ENCODE assay signal across 25 mouse cellular contexts in the genomic region with DNA sequence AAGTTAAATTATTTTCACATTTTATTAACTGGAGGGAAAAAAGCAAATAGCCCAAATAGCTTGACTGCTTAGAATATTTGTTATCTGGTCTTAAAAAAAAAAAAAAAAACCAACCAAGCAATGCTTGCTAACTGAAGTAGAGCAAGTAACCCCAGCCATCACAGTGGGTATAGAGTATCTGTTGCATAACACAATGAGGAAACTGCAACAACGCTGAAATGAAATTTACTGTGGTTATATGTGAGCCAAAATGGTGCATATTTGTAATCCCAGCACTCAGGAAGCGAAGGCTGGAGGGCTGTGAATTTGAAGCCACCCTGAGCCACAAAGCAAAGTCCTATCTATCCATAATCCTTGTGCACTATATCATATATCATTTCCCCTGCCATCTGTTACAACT. TPM values are rescaled to one million over a fixed set of nuclear protein-coding genes. Genes with fewer than 3 reads are reported as not detected.
DNase-seq lines count a peak whose midpoint lies in the region; ATAC-seq and TF ChIP-seq lines count a peak whose summit lies in the region.
"Had no signal": no experiment of that assay in that cellular context is flagged by ENCODE, and none has a peak within 500 bp of the region (broad histone marks: within the 10 kb centered on the region; RNA-seq: fewer than 3 reads in every experiment).

No protein-coding gene starts in this region.

- H3K36me3 ChIP-seq in lung, postnatal 0 days (ENCODE audit: insufficient read depth, low read length) = peaks cover 7% of the 10 kb centered on the region; the same call in 1 of the 2 replicates

- H3K27ac ChIP-seq in lung, postnatal 0 days (ENCODE audit: low read length) = no peak overlapping the region
- H3K27ac ChIP-seq: embryonic facial prominence, embryonic 13.5 days; heart, embryonic 15.5 days; hindbrain, embryonic 14.5 days; hindbrain, postnatal 0 days had no signal

- TF ChIP-seq CTCF in lung, postnatal 0 days (IDR thresholded peaks at IDR 0.05) = no peak

- H3K4me3 ChIP-seq in lung, postnatal 0 days (ENCODE audit: low read depth, low read length) = no peak overlapping the region
- H3K4me3 ChIP-seq: embryonic facial prominence, embryonic 13.5 days; gastrocnemius, adult 2 months; heart, embryonic 12.5 days; heart, embryonic 15.5 days had no signal

- TF ChIP-seq EP300 in lung, postnatal 0 days (IDR thresholded peaks at IDR 0.05) = no peak

- no peaks in the 10 kb centered on the region for H3K27me3 ChIP-seq in lung, postnatal 0 days (replicated peaks; ENCODE audit: insufficient read depth, low read length)
- H3K27me3 ChIP-seq: embryonic facial prominence, embryonic 13.5 days; heart, embryonic 12.5 days; heart, embryonic 15.5 days had no signal

- DNase-seq in lung, postnatal 0 days (ENCODE audit: low spot score) = peak; percentile 9
- no peak for DNase-seq in lung, postnatal 4 days
- no peak for DNase-seq in urinary bladder, postnatal 25 days (ENCODE audit: low spot score)
- DNase-seq: adrenal gland, adult 8-10 months; adrenal gland, postnatal 25 days; cerebellum, adult 11-12 months; cerebellum, adult 9-10 months; cerebellum, postnatal 14 days; forebrain, postnatal 0 days; gastrocnemius, adult 2 months; gastrocnemius, postnatal 14 days; heart, adult 18-20 months; heart, postnatal 10 days; heart, postnatal 36 days had no signal

- H3K9me3 ChIP-seq in lung, postnatal 0 days (ENCODE audit: low read length) = no peaks in the 10 kb centered on the region
- H3K9me3 ChIP-seq: embryonic facial prominence, embryonic 13.5 days; heart, embryonic 12.5 days; heart, embryonic 15.5 days had no signal

- 73% methylated on average over 2 of the region's 2 CpGs for WGBS in lung, postnatal 0 days

- no peak overlapping the region for H3K9ac ChIP-seq in lung, postnatal 0 days (replicated peaks; ENCODE audit: low read depth)
- H3K9ac ChIP-seq: embryonic facial prominence, embryonic 13.5 days; forebrain, postnatal 0 days; heart, embryonic 12.5 days; heart, embryonic 15.5 days; hindbrain, embryonic 14.5 days had no signal

- H3K4me2 ChIP-seq in lung, postnatal 0 days (replicated peaks; ENCODE audit: low read depth, low read length) = no peak overlapping the region
- H3K4me2 ChIP-seq: embryonic facial prominence, embryonic 13.5 days; heart, embryonic 12.5 days; heart, embryonic 15.5 days; hindbrain, embryonic 14.5 days had no signal

- no peak for ATAC-seq in lung, postnatal 0 days
- ATAC-seq in common myeloid progenitor, adult 5-6 weeks (replicated peaks; ENCODE audit: low read depth, poor library complexity, severe bottlenecking) = peak; percentile 65
- ATAC-seq in megakaryocyte progenitor cell, adult 5-6 weeks (replicated peaks; ENCODE audit: poor library complexity) = peak; percentile 84
- no peak for ATAC-seq in erythroid progenitor cell, adult 5-6 weeks (replicated peaks; ENCODE audit: low FRiP score, poor library complexity, severe bottlenecking)
- ATAC-seq: CD4-positive, CD25-positive, alpha-beta regulatory T cell, adult 4 months; forebrain, postnatal 0 days; hindbrain, postnatal 0 days; inflammation-experienced regulatory T-cells, adult 6 months; intestine, embryonic 16.5 days had no signal

- H3K4me1 ChIP-seq in lung, postnatal 0 days (ENCODE audit: insufficient read depth, low read depth, low read length) = no peaks in the 10 kb centered on the region
- H3K4me1 ChIP-seq: embryonic facial prominence, embryonic 13.5 days had no signal

RNA-seq across cellular contexts. Expression of a gene that starts 12.7 kb away (rescaled TPM):
- polyA plus RNA-seq in lung, postnatal 0 days (2015; fragmentation: Nextera tagmentation; extraction: Ambion mirVana) = 34.4 and 35.2 TPM in 2 replicates
- total RNA-seq in common myeloid progenitor, adult 5-6 weeks (2017) = 36.2 and 50.8 TPM in 2 replicates
- 121 and 124 TPM in 2 replicates for total RNA-seq in megakaryocyte progenitor cell, adult 5-6 weeks (2015)
- total RNA-seq in megakaryocyte progenitor cell, adult 5-6 weeks (2017) = 34.7 and 51.1 TPM in 2 replicates
- total RNA-seq in erythroid progenitor cell, adult 5-6 weeks (2015; ENCODE audit: low replicate concordance) = 57.3 and 66.7 TPM in 2 replicates
- 58.4 and 83.7 TPM in 2 replicates for total RNA-seq in erythroid progenitor cell, adult 5-6 weeks (2017; ENCODE audit: low replicate concordance)

RNA-seq across cellular contexts. Expression of a gene that starts 35.0 kb away (rescaled TPM):
- 0.30 and 0.32 TPM in 2 replicates for polyA plus RNA-seq in lung, postnatal 0 days (2015; fragmentation: Nextera tagmentation; extraction: Ambion mirVana)
- total RNA-seq in common myeloid progenitor, adult 5-6 weeks (2017) = under 0.01 TPM in 1 of 2 replicates, not detected in the other
- not detected in 2 replicates for total RNA-seq in megakaryocyte progenitor cell, adult 5-6 weeks (2015)
- 0.03 TPM in 1 of 2 replicates, not detected in the other for total RNA-seq in megakaryocyte progenitor cell, adult 5-6 weeks (2017)
- total RNA-seq in erythroid progenitor cell, adult 5-6 weeks (2015; ENCODE audit: low replicate concordance) = not detected in 2 replicates
- not detected in 2 replicates for total RNA-seq in erythroid progenitor cell, adult 5-6 weeks (2017; ENCODE audit: low replicate concordance)

Comparison
In these comparisons a context has a peak if more than half of its experiments do, and no peak if none do; other contexts are left out.
1. ATAC-seq: peak in common myeloid progenitor, adult 5-6 weeks (single experiment) and megakaryocyte progenitor cell, adult 5-6 weeks (single experiment); none in lung, postnatal 0 days (single experiment) and erythroid progenitor cell, adult 5-6 weeks (single experiment).